Mouse (Mus musculus) heart, postnatal 0 days (tissue): ENCODE results near the gene Mmp9. TPM values are rescaled to one million over a fixed set of nuclear protein-coding genes. Genes with fewer than 3 reads are reported as not detected.

Source experiments
- ATAC-seq: fragments of 200-750 bp; cut with Nextera tagmentation; 2 replicates; pipeline ENCODE4 v1.8.0; 2017; ENCODE audit warnings: low read depth, moderate number of reproducible peaks, moderate library complexity; ENCODE audit not compliant: insufficient read depth
- DNase-seq: peaks from one replicate; pipeline ENCODE4 v3.0.0-alpha.2; 2016; ENCODE audit warnings: low spot score
- H3K27ac ChIP-seq: fragments of 300-500 bp; sonication (generic); 2 replicates; pipeline ENCODE4 v1.5.1; 2014; ENCODE audit warnings: low read depth, mild to moderate bottlenecking
- H3K27me3 ChIP-seq: fragments of 300-500 bp; sonication (generic); 2 replicates; pipeline ENCODE4 v1.6.1; 2014; ENCODE audit warnings: low read length, mixed read lengths; ENCODE audit not compliant: control insufficient read depth, insufficient read depth
- H3K36me3 ChIP-seq: fragments of 300-500 bp; sonication (generic); replicated peaks from 2 replicates; pipeline ENCODE4 v1.6.1; 2014; ENCODE audit warnings: low read length, mixed read lengths; ENCODE audit not compliant: control insufficient read depth, insufficient read depth
- H3K4me1 ChIP-seq: fragments of 300-500 bp; sonication (generic); 2 replicates; pipeline ENCODE4 v1.6.1; 2014; ENCODE audit warnings: antibody characterized with exemption; ENCODE audit not compliant: control insufficient read depth, insufficient read depth
- H3K4me2 ChIP-seq: fragments of 300-500 bp; sonication (generic); 2 replicates; pipeline ENCODE4 v1.6.1; 2014; ENCODE audit warnings: low read depth, mild to moderate bottlenecking, low read length, moderate library complexity
- H3K4me3 ChIP-seq: fragments of 300-500 bp; sonication (generic); 2 replicates; pipeline ENCODE4 v1.5.1; 2014; ENCODE audit warnings: low read depth, low read length
- H3K9ac ChIP-seq: fragments of 300-500 bp; sonication (generic); replicated peaks from 2 replicates; pipeline ENCODE4 v1.6.1; 2014; ENCODE audit warnings: low read depth, low read length, mixed read lengths
- H3K9me3 ChIP-seq: fragments of 300-500 bp; sonication (generic); replicated peaks from 2 replicates; pipeline ENCODE4 v1.6.1; 2016; ENCODE audit warnings: low read length; ENCODE audit not compliant: control insufficient read depth
- CTCF ChIP-seq: IDR thresholded peaks from 2 replicates; pipeline ENCODE4 v1.5.1; 2016; ENCODE audit warnings: antibody characterized with exemption, control low read depth, low read depth
- EP300 ChIP-seq: IDR thresholded peaks from 2 replicates; pipeline ENCODE4 v1.6.1; 2016; ENCODE audit warnings: antibody characterized with exemption, low read depth
- WGBS: fragments of 180-500 bp; shearing (Covaris S2); extraction: QIAGEN DNeasy Blood & Tissue Kit; methylation state at CpG from one replicate; pipeline ENCODE4 v1.1.7; 2014; 5-methylcytosine and 5-hydroxymethylcytosine counted together
- polyA plus RNA-seq: library from polyadenylated mRNA; unstranded; fragments of >200 nt; fragmentation: Nextera tagmentation; extraction: Ambion mirVana; gene quantifications from 2 replicates; pipeline ENCODE4 v1.2.1, GENCODE M21; 2015
- total RNA-seq: library from RNA; depleted of rRNA; stranded (reverse); fragments of >200 nt; gene quantifications from 2 replicates; pipeline ENCODE4 v1.2.3, GENCODE M21; 2014; ENCODE audit warnings: low replicate concordance

The Mmp9 gene
- total and polyA plus RNA-seq, 2 experiments from 2014 or later = 0.08 to 0.64 TPM

DNA sequence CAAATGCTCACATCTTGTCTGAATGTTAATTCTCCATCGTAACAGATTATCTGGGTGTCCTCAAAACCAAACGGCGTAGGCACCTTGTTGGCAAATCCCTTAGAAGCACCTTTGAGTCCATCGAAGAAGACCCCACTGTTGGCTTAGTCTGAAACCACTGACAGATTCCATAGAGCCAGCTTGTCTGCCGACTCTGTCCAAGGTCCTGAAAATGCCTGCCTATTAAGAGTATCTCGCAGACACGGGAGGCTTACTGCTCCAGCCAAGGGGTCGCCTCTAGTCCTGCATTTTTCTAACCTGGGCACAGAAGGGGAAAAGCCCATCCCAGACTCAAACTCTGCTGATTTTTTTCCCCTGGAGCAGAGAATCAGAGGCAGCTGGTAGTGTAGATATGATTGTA is 25.8 kb downstream of the Mmp9 start:
- H3K4me3 ChIP-seq = no peak overlapping the region
- ATAC-seq (no peak), DNase-seq (peak; percentile 43)
- WGBS = 12% methylated on average over 8 of the region's 8 CpGs
- H3K9me3 ChIP-seq = no peaks in the 10 kb centered on the region
- no peak overlapping the region for H3K27ac ChIP-seq
- no peak overlapping the region for H3K4me2 ChIP-seq
- H3K27me3 ChIP-seq = peaks cover 69% of the 10 kb centered on the region
- TF ChIP-seq EP300 (no peak), CTCF (no peak)
- H3K36me3 ChIP-seq = no peaks in the 10 kb centered on the region
- no peak overlapping the region for H3K9ac ChIP-seq
- H3K4me1 ChIP-seq = no peaks in the 10 kb centered on the region

DNA sequence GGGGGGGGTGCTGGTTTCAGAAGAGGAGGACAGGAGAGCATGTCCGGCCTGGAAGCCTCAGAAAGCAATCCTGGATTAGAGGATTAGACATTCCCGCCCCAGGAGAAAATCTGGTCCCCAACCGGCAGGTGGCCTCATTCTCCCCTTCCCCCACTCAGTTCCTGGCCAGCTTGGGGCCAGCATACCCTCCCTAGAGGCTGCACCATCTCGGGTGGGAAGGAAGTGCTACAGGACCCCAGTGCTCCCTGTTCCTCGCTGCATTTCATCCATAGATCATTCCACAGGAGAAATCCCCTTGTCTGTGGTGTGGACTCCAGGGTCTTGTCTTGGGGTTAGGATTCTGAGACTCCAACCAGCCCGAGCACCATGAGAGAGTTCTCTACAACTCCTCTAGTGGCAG is 26.6 kb downstream of the Mmp9 start:
- Histone ChIP-seq H3K4me1 (no peaks in the 10 kb centered on the region), H3K9me3 (no peaks in the 10 kb centered on the region), H3K27ac (no peak overlapping the region), H3K9ac (no peak overlapping the region), H3K4me3 (no peak overlapping the region), H3K27me3 (peaks cover 71% of the 10 kb centered on the region), H3K36me3 (no peaks in the 10 kb centered on the region), H3K4me2 (no peak overlapping the region)
- DNase-seq (no peak), ATAC-seq (no peak)
- 10% methylated on average over 6 of the region's 6 CpGs for WGBS
- TF ChIP-seq CTCF = no peak
- no peak for TF ChIP-seq EP300

DNA sequence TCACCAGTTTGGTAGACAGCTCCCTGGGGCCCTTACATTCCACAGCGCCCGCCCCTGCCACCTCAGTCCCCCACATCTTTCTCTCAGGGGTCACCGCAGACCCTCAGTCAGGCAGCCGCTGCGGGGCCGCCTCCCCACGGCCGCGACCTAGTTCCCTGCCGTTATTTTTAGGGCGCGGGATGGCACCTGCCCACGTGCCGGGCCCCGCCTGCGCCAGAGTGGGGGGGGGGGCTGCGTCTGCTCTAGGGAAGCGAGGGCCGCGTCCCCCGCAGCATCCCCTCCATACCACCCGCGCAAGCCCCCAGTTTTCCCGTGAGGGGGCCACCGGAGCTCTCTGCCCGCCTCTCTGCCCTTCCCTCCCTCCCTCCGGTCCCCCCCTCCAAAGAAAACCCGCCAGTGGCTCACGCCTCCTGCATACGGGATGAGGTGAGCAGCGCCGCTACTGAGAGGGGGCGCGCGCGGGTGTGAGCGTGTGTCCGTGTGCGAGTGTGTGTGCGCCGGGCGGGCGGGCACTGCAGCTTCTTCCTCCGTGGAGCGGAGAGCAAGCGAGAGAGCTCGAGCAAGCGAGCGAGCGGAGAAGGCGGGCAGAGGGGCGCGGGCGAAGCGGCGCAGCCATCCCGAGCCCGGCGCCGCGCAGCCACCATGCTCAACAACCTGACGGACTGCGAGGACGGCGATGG is 27.3 kb downstream of the Mmp9 start:
- TF ChIP-seq EP300 (no peak), CTCF (no peak)
- ATAC-seq = peak; percentile 34; the same call in 1 of the 2 replicates
- no peak overlapping the region for H3K9ac ChIP-seq
- no peak for DNase-seq
- no peaks in the 10 kb centered on the region for H3K4me1 ChIP-seq
- peak overlapping the region; percentile 19; the same call in 1 of the 2 replicates for H3K4me3 ChIP-seq
- H3K27ac ChIP-seq = no peak overlapping the region
- H3K4me2 ChIP-seq = peak overlapping the region; percentile 38
- peaks cover 78% of the 10 kb centered on the region for H3K27me3 ChIP-seq
- H3K36me3 ChIP-seq = no peaks in the 10 kb centered on the region
- WGBS = 2% methylated on average over 60 of the region's 65 CpGs
- no peaks in the 10 kb centered on the region for H3K9me3 ChIP-seq

DNA sequence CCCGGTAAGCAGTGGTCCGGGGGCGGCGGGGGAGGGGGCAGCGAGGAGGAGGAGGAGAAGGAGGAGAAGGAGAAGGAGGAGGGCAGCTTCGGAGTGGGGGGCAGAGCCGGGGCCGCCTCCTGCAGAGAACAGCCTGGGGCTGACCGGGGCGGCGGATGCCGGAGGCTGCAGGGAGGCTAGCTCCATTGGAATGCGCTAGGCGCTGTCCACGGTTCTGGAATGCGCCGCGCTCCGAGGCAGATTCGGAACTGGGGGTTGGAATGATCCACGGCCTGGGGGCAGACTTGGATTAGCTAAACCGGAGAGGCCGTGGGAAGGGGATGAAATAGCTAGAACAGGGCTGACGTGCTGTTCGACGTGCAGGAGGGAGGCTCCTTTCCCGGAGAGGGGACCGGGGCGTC is 27.9 kb downstream of the Mmp9 start:
- peaks cover 80% of the 10 kb centered on the region for H3K27me3 ChIP-seq
- peak overlapping the region; percentile 19; the same call in 1 of the 2 replicates for H3K4me3 ChIP-seq
- H3K4me1 ChIP-seq = no peaks in the 10 kb centered on the region
- peak overlapping the region; percentile 38 for H3K4me2 ChIP-seq
- no peaks in the 10 kb centered on the region for H3K9me3 ChIP-seq
- H3K36me3 ChIP-seq = no peaks in the 10 kb centered on the region
- DNase-seq (peak; percentile 36), ATAC-seq (peak; percentile 89)
- no peak overlapping the region for H3K27ac ChIP-seq
- no peak overlapping the region for H3K9ac ChIP-seq
- WGBS = under 1% methylated on average over 29 of the region's 29 CpGs
- no peak for TF ChIP-seq EP300
- no peak for TF ChIP-seq CTCF

DNA sequence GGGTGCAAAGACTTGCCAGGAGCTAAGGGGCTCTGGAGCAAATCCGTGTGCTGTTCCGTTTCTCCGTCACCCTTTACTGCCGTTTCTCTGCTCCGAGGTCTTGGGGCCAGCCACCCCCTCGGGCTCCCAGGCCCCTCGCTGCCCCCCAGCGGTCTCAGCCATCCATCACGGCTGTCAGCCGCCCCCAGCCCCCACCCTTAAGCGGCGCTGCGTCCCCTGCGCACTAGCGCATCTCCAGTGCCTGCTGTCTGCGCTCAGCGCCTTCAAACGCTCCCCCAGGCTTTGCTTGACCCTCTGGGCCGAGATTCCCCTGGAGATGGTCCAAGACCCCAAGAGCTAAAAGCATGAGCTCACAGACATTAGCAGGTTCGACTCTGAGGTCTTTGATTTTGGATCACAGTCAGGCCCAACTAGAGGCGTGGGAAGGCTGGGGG is 28.8 kb downstream of the Mmp9 start:
- H3K9me3 ChIP-seq = no peaks in the 10 kb centered on the region
- no peak overlapping the region for H3K9ac ChIP-seq
- 3% methylated on average over 21 of the region's 21 CpGs for WGBS
- H3K27ac ChIP-seq = no peak overlapping the region
- H3K4me1 ChIP-seq = no peaks in the 10 kb centered on the region
- no peak overlapping the region for H3K4me2 ChIP-seq
- ATAC-seq = no peak
- no peak for DNase-seq
- no peaks in the 10 kb centered on the region for H3K36me3 ChIP-seq
- peaks cover 80% of the 10 kb centered on the region for H3K27me3 ChIP-seq
- no peak for TF ChIP-seq EP300
- no peak for TF ChIP-seq CTCF
- H3K4me3 ChIP-seq = no peak overlapping the region
